Mouse (Mus musculus): Measurements from ENCODE around the gene Klk6. TPM values are rescaled to one million over a fixed set of nuclear protein-coding genes. Genes with fewer than 3 reads are reported as not detected.

Klk6 gene
- polyA plus RNA-seq, 1 experiment from 2014 or later = not detected

DNA sequence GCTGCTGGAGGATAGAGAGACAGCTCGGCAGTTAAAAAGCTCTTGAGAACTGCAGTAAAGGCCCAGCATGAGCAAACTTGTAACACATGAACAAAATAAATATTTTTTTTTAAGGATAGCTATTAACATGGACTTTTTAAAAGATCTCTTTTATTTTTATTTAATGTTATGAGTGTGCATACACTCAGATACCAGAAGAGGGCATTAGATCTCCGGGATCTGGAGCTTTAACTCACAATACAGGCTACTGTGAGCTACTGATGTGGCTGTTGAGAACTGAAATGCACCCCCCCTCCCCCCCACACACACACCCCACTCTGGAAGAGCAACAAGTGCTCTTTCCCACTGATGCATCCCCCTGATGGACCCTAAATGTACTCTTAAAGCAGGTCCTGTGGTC, 35.0 kb upstream of the Klk6 start:
- H3K4me3 ChIP-seq = no peak overlapping the region
- 84% methylated on average over 2 of the region's 2 CpGs for WGBS
- H3K36me3 ChIP-seq = no peaks in the 10 kb centered on the region
- no peak for DNase-seq (ENCODE audit: low spot score)
- no peak overlapping the region for H3K27ac ChIP-seq
- no peaks in the 10 kb centered on the region for H3K9me3 ChIP-seq
- H3K4me1 ChIP-seq (replicated peaks) = no peaks in the 10 kb centered on the region; the same call in 1 of the 2 replicates
- no peaks in the 10 kb centered on the region; the same call in 1 of the 2 replicates for H3K27me3 ChIP-seq (ENCODE audit: insufficient read depth, poor library complexity, severe bottlenecking)

GRCm38 (mm10) chr7:43791591-43791990, 32.7 kb upstream of the Klk6 start, which contains the start of gene Klk9:
Gene Klk9 (plus strand): TSS chr7:43791891.
- 82% methylated on average over 7 of the region's 7 CpGs for WGBS
- Histone ChIP-seq H3K27ac (no peak within 1 kb of the TSS), H3K36me3 (no peaks in the 10 kb centered on the region), H3K27me3 (ENCODE audit: insufficient read depth, poor library complexity, severe bottlenecking) (peaks cover 19% of the 10 kb centered on the region), H3K4me1 (replicated peaks) (peaks cover 12% of the 10 kb centered on the region), H3K9me3 (no peaks in the 10 kb centered on the region), H3K4me3 (no peak within 1 kb of the TSS)
- no peak for DNase-seq (ENCODE audit: low spot score)

DNA sequence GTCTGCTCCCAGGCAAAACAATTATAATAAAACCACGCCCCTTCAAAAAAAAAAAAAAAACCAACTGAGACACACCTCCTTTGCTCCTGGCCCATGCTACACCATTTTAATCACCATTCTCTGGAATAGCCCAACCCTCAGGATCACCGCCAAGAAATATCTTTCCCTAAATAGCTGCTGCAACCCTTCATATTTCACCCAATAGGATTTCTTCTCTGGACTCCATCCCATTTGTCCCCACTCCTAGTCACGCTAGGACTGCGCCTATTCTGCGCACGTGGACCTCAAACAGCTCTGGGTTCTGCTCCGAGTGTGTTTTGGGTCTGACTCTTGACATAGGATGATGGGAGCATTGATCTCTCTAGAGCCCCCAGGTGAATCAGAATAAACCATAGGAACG, 27.9 kb upstream of the Klk6 start:
- no peak for DNase-seq (ENCODE audit: low spot score)
- H3K4me1 ChIP-seq (replicated peaks) = peaks cover 26% of the 10 kb centered on the region
- peak overlapping the region; percentile 55 for H3K4me3 ChIP-seq
- WGBS = 11% methylated on average over 8 of the region's 8 CpGs
- no peaks in the 10 kb centered on the region for H3K36me3 ChIP-seq
- H3K9me3 ChIP-seq = no peaks in the 10 kb centered on the region
- peaks cover 40% of the 10 kb centered on the region for H3K27me3 ChIP-seq (ENCODE audit: insufficient read depth, poor library complexity, severe bottlenecking)
- H3K27ac ChIP-seq = no peak overlapping the region

DNA sequence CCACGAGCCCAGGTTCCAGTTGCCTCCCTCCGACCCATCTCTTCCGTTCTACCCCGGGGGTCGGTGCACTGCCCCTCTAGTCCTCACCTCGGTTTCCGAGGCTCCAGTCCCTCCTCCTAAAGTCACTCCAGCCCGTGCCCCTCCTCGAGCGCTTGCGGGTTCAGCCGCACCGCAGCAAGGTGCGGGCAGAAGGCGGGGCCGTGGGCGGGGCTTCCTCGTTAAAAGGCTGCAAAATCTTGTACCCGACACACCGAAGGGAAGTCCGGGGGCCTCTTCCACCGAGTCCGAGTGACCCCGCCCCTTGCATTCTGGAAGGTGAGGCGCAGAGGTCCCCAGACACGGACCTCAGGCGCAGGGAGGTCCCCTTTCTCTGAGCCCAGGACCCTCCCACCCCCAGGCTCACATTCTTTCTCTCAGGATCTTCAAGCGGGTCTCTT, 26.9 kb upstream of the Klk6 start, which contains the start of gene Klk8:
Gene Klk8 (plus strand): TSS at position 245 of the 437 bp plus-strand sequence.
- Histone ChIP-seq H3K36me3 (no peaks in the 10 kb centered on the region), H3K4me1 (replicated peaks) (peaks cover 26% of the 10 kb centered on the region), H3K4me3 (peak within 1 kb of the TSS; percentile 55), H3K9me3 (no peaks in the 10 kb centered on the region), H3K27ac (no peak within 1 kb of the TSS), H3K27me3 (ENCODE audit: insufficient read depth, poor library complexity, severe bottlenecking) (peaks cover 40% of the 10 kb centered on the region)
- under 1% methylated on average over 28 of the region's 28 CpGs for WGBS
- DNase-seq (ENCODE audit: low spot score) = peak; percentile 34

DNA sequence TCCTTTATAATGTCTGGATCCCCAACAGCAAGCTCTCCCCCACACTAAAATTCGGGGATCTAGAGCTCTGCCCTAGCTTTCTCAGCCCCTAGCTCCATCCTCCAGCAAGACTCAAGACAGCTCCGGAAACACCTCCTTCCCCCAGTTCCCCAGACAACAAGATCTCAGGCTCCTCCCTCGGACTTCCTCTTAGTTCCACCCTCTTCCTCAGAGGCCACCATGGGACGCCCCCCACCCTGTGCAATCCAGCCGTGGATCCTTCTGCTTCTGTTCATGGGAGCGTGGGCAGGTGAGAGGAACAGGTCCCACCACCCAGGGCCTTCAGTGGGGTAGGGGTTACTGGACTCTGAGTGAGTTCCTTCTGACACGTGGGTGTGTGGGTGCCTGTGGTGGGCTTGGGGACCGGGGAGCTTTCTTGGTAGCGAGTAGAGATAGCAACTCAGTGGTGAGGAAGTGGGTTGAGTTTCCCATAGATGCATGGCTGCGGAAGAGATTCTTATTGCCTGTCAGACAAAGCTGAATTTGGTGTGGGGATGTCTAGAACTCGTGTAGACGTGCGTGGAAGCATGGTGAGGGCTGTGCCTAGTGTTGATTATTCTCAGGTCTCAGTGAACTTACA, 26.3 kb upstream of the Klk6 start:
- DNase-seq (ENCODE audit: low spot score) = no peak
- H3K27ac ChIP-seq = no peak overlapping the region
- H3K36me3 ChIP-seq = no peaks in the 10 kb centered on the region
- H3K9me3 ChIP-seq = no peaks in the 10 kb centered on the region
- 40% methylated on average over 13 of the region's 13 CpGs for WGBS
- peak overlapping the region; percentile 55 for H3K4me3 ChIP-seq
- H3K4me1 ChIP-seq (replicated peaks) = peaks cover 26% of the 10 kb centered on the region
- peaks cover 40% of the 10 kb centered on the region for H3K27me3 ChIP-seq (ENCODE audit: insufficient read depth, poor library complexity, severe bottlenecking)

- Histone ChIP-seq H3K27me3 (ENCODE audit: insufficient read depth, poor library complexity, severe bottlenecking) (peaks cover 38% of the 10 kb centered on the region), H3K4me1 (replicated peaks) (peaks cover 26% of the 10 kb centered on the region), H3K36me3 (no peaks in the 10 kb centered on the region), H3K9me3 (no peaks in the 10 kb centered on the region), H3K27ac (no peak overlapping the region), H3K4me3 (no peak overlapping the region)
- no peak for DNase-seq (ENCODE audit: low spot score)
- 73% methylated on average over 7 of the region's 7 CpGs for WGBS
Observed at GRCm38 (mm10) chr7:43799876-43800275, 24.4 kb upstream of the Klk6 start.

DNA sequence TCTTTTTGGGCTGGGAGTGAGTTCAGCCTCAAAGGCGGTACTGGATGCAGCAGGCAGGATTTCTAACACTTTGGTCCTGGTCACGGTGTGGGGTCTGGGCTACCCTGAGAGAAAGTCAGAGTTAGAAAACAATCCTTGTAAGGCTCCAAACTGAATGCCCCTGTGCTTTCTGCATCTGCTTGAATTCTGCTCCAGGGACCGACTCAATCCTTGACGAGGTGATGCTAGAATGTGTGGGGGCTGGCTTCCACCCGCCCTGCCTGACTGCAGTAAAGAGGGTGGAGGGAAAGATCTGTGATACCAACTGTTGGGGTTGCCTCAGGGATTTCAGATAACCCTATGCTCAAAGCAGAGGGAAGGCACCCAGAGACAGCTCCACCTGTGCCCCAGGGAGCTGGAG, 13.3 kb upstream of the Klk6 start, which contains the start of gene Klk7:
Gene Klk7 (plus strand): TSS at position 301 of the 400 bp plus-strand sequence.
- H3K27ac ChIP-seq = no peak within 1 kb of the TSS
- H3K4me3 ChIP-seq = no peak within 1 kb of the TSS
- no peaks in the 10 kb centered on the region for H3K36me3 ChIP-seq
- 49% methylated on average over 5 of the region's 5 CpGs for WGBS
- no peaks in the 10 kb centered on the region for H3K9me3 ChIP-seq
- 0 out of 2 replicates have a peak, but pooled peaks cover 3% of the 10 kb centered on the region for H3K27me3 ChIP-seq (ENCODE audit: insufficient read depth, poor library complexity, severe bottlenecking)
- no peak for DNase-seq (ENCODE audit: low spot score)
- H3K4me1 ChIP-seq (replicated peaks) = no peaks in the 10 kb centered on the region

- Histone ChIP-seq H3K4me1 (replicated peaks) (no peaks in the 10 kb centered on the region), H3K9me3 (no peaks in the 10 kb centered on the region), H3K4me3 (no peak overlapping the region), H3K27me3 (ENCODE audit: insufficient read depth, poor library complexity, severe bottlenecking) (0 out of 2 replicates have a peak, but pooled peaks cover 3% of the 10 kb centered on the region), H3K36me3 (no peaks in the 10 kb centered on the region), H3K27ac (no peak overlapping the region)
- 84% methylated on average over 7 of the region's 7 CpGs for WGBS
- no peak for DNase-seq (ENCODE audit: low spot score)
Observed at GRCm38 (mm10) chr7:43815211-43815610, 9.1 kb upstream of the Klk6 start.

GRCm38 (mm10) chr7:43816746-43817145, 7.6 kb upstream of the Klk6 start:
- 0 out of 2 replicates have a peak, but pooled peaks cover 3% of the 10 kb centered on the region for H3K27me3 ChIP-seq (ENCODE audit: insufficient read depth, poor library complexity, severe bottlenecking)
- no peak for DNase-seq (ENCODE audit: low spot score)
- no peaks in the 10 kb centered on the region for H3K9me3 ChIP-seq
- H3K4me1 ChIP-seq (replicated peaks) = no peaks in the 10 kb centered on the region
- H3K4me3 ChIP-seq = no peak overlapping the region
- H3K36me3 ChIP-seq = no peaks in the 10 kb centered on the region
- no peak overlapping the region for H3K27ac ChIP-seq

DNA sequence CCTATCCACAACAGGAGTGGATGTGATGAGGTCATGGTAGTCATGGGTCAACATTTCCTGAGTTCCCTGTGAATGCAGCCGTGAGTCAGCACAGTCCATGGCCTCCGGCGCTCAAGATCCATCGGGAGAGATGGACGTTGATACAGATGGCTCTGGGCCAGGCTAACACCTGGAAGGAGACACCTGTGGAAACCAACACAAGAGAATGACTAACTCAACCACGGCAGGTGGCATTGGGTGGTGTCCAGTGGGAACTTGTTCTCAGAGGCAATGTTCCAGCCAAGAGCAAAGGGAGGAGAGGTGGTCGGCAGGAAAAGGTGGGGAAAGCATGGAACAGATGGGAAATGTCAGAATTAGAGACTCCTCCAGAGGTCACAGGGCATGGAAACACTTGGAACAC, 2.7 kb upstream of the Klk6 start:
- Histone ChIP-seq H3K27me3 (ENCODE audit: insufficient read depth, poor library complexity, severe bottlenecking) (no peaks in the 10 kb centered on the region), H3K9me3 (no peaks in the 10 kb centered on the region), H3K27ac (no peak overlapping the region), H3K4me3 (no peak overlapping the region), H3K36me3 (no peaks in the 10 kb centered on the region), H3K4me1 (replicated peaks) (no peaks in the 10 kb centered on the region; the same call in 1 of the 2 replicates)
- DNase-seq (ENCODE audit: low spot score) = no peak
- 91% methylated on average over 7 of the region's 7 CpGs for WGBS

GRCm38 (mm10) chr7:43826056-43826455, 1.8 kb downstream of the Klk6 start:
- no peak for DNase-seq (ENCODE audit: low spot score)
- H3K27ac ChIP-seq = no peak overlapping the region
- H3K4me1 ChIP-seq (replicated peaks) = no peaks in the 10 kb centered on the region; the same call in 1 of the 2 replicates
- no peaks in the 10 kb centered on the region for H3K9me3 ChIP-seq
- no peaks in the 10 kb centered on the region for H3K36me3 ChIP-seq
- H3K4me3 ChIP-seq = no peak overlapping the region
- 89% methylated on average over 5 of the region's 5 CpGs for WGBS
- H3K27me3 ChIP-seq (ENCODE audit: insufficient read depth, poor library complexity, severe bottlenecking) = no peaks in the 10 kb centered on the region

- Histone ChIP-seq H3K27ac (no peak overlapping the region), H3K36me3 (no peaks in the 10 kb centered on the region), H3K9me3 (no peaks in the 10 kb centered on the region), H3K27me3 (ENCODE audit: insufficient read depth, poor library complexity, severe bottlenecking) (no peaks in the 10 kb centered on the region), H3K4me3 (no peak overlapping the region), H3K4me1 (replicated peaks) (no peaks in the 10 kb centered on the region; the same call in 1 of the 2 replicates)
- 85% methylated on average over 4 of the region's 4 CpGs for WGBS
- DNase-seq (ENCODE audit: low spot score) = no peak
Observed at GRCm38 (mm10) chr7:43827706-43828105, 3.4 kb downstream of the Klk6 start.

GRCm38 (mm10) chr7:43829006-43829405, 4.7 kb downstream of the Klk6 start:
- Histone ChIP-seq H3K4me3 (no peak overlapping the region), H3K36me3 (no peaks in the 10 kb centered on the region), H3K4me1 (replicated peaks) (no peaks in the 10 kb centered on the region; the same call in 1 of the 2 replicates), H3K9me3 (no peaks in the 10 kb centered on the region), H3K27ac (no peak overlapping the region), H3K27me3 (ENCODE audit: insufficient read depth, poor library complexity, severe bottlenecking) (no peaks in the 10 kb centered on the region)
- WGBS = 90% methylated on average over 8 of the region's 8 CpGs
- DNase-seq (ENCODE audit: low spot score) = no peak
